Mouse (Mus musculus) WW6 (cell line): ENCODE measurements at regions not wholly inside any gene's neighbourhood (a gene's known extent, or its start where the extent isn't known, plus 50 kb on each side); places are given as distances from the start of the nearest gene placed in this dataset.

Source experiments
- DNase-seq: peaks from one replicate; pipeline ENCODE4 v3.0.0-alpha.2; 2013; ENCODE audit warnings: low read depth, low spot score

DNA sequence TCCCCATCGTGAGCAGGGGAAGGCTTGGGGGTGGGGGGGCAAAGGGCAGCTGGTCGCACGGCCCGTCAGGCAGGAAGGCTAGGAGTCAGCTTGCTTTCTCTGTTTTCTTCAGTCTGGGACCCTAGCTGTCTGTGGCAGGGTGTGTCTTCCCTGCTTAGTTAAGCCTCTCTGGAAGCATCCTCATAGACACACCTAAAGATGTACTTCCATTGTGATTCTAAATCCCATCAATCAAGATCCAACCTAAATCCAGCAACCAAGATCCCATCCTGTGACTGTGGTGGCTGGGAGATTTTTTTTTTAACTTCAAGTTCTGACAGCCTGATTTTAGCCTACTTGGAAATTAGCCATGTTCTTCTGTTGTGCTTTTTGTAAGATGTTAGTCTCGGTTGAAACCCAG lies 69.9 kb upstream of the Ankrd55 start:
- DNase-seq: no peak

DNA sequence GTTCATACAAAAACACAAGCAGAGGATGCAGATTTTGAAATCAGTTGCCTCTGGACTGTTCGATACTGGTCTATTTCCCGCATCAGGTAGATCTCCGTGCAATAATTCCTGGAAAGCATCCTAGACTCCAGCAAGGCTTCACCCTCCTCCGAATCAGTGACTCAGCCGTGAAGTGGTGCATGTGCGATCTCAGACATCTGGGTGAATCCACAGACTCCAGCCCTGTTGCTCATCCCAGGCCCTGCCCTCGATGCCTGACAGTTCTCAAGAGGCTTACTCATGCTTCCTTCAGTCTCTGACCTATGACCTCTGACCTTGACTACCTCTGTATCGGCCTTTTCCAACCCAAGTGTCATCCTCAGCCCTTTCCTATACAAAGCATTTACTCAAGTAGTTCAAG lies 68.1 kb upstream of the Ankrd55 start:
- DNase-seq: no peak

DNA sequence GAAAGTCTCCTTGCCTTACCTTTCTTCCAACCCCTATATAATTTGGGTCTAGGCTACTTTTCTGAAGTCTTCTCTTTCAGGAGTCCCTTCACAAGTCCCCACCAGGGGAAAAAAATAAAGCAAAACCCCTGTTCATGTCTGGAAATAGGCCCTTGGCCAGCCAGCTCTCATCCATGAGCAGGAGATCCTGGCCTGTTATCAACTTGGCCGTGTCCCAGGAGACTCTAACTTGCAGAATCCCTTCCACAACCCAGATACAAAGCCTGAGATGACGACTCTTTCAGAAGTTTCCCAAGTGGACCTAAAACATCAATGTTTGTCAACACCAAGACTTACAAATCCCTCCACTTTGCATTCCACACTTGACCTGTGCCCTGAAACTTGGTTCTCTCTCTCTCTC lies 64.6 kb upstream of the Ankrd55 start:
- DNase-seq: no peak

GRCm38 (mm10) chr13:112227766-112228165 lies 60.5 kb upstream of the Ankrd55 start:
- no peak for DNase-seq

DNA sequence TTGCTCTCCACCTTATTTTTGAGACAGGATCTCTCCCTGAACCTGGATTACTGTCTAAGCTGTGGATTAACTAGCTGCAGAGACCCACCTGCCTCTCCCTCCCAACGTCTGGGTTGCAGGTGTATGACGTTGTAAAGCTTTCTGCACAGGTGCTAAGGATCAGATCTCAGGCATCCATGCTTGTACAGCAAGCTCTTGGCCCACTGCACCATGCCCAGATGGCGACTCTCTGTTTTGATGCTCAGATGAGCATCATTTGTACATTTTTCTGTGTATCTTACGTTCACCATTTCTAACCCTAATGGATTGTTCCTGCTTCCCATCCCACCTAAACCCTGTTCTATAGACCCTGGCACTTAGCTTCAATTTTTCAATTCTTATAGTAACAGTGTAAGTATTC lies 59.4 kb upstream of the Ankrd55 start:
- DNase-seq: no peak

DNA sequence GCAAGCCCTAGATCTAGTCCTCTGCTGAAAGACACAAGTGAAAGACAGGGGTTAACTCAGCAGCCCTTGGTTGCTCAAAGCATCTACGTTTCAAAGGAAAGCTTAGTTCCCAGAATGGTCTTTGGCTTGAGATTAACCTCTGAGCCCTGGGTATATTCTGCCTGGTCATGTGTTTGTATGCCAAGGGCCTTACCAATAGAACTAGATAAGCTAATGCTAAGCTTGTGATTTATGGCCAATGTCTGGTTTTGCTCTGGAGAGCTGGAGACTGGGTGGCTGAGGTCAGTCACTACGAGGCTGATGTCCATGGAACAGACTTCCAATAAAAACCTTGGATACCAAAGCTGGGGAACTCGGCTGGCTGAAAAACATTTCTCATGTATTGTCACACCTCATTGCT lies 58.1 kb upstream of the Ankrd55 start:
- DNase-seq: no peak

- DNase-seq: no peak
Observed at GRCm38 (mm10) chr13:112234695-112235094, 53.6 kb upstream of the Ankrd55 start.

DNA sequence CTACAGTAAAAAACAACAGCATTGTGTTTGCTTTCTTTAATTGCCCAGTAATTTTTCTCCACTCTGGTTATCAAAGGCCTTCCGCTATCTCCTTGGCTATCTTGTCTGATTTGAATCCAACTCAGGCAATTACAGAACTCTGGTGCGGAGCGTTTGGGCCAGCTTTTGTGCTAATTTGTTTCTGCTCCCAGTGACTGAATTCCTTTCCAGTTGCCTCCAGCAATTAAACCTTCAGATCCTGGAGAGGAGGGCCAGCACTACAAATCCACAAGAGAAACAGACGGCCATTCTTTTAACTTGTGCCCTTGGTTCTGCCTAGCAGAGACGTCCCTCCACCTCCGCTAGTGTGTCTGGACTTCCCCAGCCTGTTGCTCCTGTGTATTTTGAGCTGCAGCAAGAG lies 51.3 kb upstream of the Ankrd55 start:
- DNase-seq: no peak

DNA sequence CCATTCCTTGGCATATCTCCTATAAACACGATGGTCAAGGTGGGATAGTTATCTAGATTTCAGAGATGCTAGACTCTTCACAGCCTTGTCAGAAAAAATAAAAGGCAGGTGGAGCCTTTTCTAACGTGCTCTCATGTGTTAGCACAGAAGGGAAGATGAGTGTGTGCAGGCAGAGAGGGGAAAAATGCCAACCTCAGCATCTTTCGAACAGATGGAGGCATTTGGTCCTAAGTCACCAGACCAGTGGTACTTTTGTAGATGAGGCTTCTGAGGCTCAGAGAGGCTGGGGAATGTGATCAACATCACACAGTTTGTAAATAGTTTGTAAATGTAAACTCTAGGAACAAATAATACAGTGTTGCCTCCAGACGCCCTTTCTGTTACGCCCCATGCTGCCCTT lies 50.9 kb upstream of the Ankrd55 start:
- DNase-seq: no peak

GRCm38 (mm10) chr13:112237917-112238316 lies 50.3 kb upstream of the Ankrd55 start:
- no peak for DNase-seq
